Mouse (Mus musculus) heart, adult 2 months (tissue): ENCODE measurements around the gene 9330161L09Rik. TPM values are rescaled to one million over a fixed set of nuclear protein-coding genes. Genes with fewer than 3 reads are reported as not detected.

Experiments
- DNase-seq, 2 experiments: peaks; one replicate each; pipeline ENCODE4 v3.0.0; 2021
- H3K27ac ChIP-seq: fragments of 200-600 bp; 2 replicates; pipeline ENCODE4 v1.8.1; 2022
- H3K27me3 ChIP-seq: fragments of 200-500 bp; 2 replicates; pipeline ENCODE4 v1.6.1; 2012; ENCODE audit warnings: mild to moderate bottlenecking, low read length, inconsistent platforms, mixed read lengths; ENCODE audit not compliant: control insufficient read depth, insufficient read depth
- H3K36me3 ChIP-seq: fragments of 200-500 bp; 2 replicates; pipeline ENCODE4 v1.6.1; 2012; ENCODE audit warnings: low read length, inconsistent platforms; ENCODE audit not compliant: control insufficient read depth, insufficient read depth
- H3K4me1 ChIP-seq: fragments of 200-500 bp; 2 replicates; pipeline ENCODE4 v1.6.1; 2011; ENCODE audit warnings: low read length; ENCODE audit not compliant: control insufficient read depth, insufficient read depth
- H3K4me3 ChIP-seq: fragments of 200-600 bp; 2 replicates; pipeline ENCODE4 v1.8.1; 2022
- H3K79me2 ChIP-seq: fragments of 200-500 bp; replicated peaks from 2 replicates; pipeline ENCODE4 v1.6.1; 2012; ENCODE audit warnings: mild to moderate bottlenecking, inconsistent platforms, low read length, moderate library complexity, mixed read lengths; ENCODE audit not compliant: control insufficient read depth, insufficient read depth
- H3K9ac ChIP-seq: fragments of 200-500 bp; 2 replicates; pipeline ENCODE4 v1.6.1; 2012; ENCODE audit warnings: low read depth, mild to moderate bottlenecking, control low read depth, inconsistent platforms, low read length, mixed read lengths
- CTCF ChIP-seq: fragments of 200-600 bp; IDR thresholded peaks from 2 replicates; pipeline ENCODE4 v1.8.1; 2022; ENCODE audit warnings: antibody characterized with exemption, mild to moderate bottlenecking, moderate library complexity
- EP300 ChIP-seq: fragments of 200-500 bp; IDR thresholded peaks from 2 replicates; pipeline ENCODE4 v1.6.1; 2011; ENCODE audit warnings: low read depth, low read length, control low read depth; ENCODE audit not compliant: insufficient read depth
- POLR2A ChIP-seq: fragments of 200-500 bp; IDR thresholded peaks from 2 replicates; pipeline ENCODE4 v1.6.1; 2011; ENCODE audit warnings: mild to moderate bottlenecking, low read depth, low read length, control low read depth; ENCODE audit not compliant: insufficient read depth
- WGBS: fragments of 180-500 bp; shearing (Covaris S2); methylation state at CpG from one replicate; pipeline ENCODE4 v1.1.7; 2018; 5-methylcytosine and 5-hydroxymethylcytosine counted together
- intact Hi-C: fragments of 180-260 bp; cut with DNase I; formaldehyde crosslinking; loops from one replicate; pipeline ENCODE4 v1.15.1; 2025
- polyA plus RNA-seq: library from polyadenylated mRNA; depleted of rRNA; stranded (reverse); fragments of >200 nt; gene quantifications from 2 replicates; pipeline ENCODE4 v1.2.3, GENCODE M21; 2012
- total RNA-seq, 2 experiments: library from RNA; stranded (reverse); gene quantifications; 2 replicates each; pipeline ENCODE4 v1.2.3; 2021

9330161L09Rik gene
- total and polyA plus RNA-seq, 3 experiments: 0.61 to 1.6 (median 1.4) TPM

DNA sequence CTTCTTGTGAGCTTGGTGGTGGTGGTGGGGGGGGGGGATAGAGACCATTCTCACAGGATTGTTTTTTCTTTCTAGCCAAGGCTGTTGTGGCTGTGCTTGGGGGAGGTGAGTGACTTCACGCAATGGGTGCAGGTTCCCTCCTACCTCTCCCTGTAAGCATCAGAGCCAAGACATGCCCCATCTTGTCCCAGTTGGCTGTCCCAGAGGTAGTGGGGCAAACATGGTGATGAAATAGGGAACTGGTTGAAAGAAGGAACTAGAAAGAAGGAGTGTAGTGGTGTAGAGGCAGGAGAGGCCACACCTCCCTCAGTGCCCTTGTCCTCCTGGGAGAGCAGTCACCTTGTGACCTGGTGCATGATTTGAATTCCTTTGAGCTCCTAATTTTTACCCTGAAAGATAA is 30.0 kb upstream of the 9330161L09Rik start:
- intact Hi-C loops: no loop called here
- 89% methylated on average over 1 of the region's 1 CpGs for WGBS
- H3K4me3 ChIP-seq: no peak overlapping the region
- H3K27me3 ChIP-seq: no peaks in the 10 kb centered on the region
- H3K79me2 ChIP-seq: no peaks in the 10 kb centered on the region
- peaks cover 7% of the 10 kb centered on the region for H3K4me1 ChIP-seq
- H3K9ac ChIP-seq: no peak overlapping the region; the same call in 1 of the 2 replicates
- DNase-seq: peak in 1 of 2 experiments; percentile 13
- peaks cover 5% of the 10 kb centered on the region for H3K36me3 ChIP-seq
- no peak overlapping the region for H3K27ac ChIP-seq
- TF ChIP-seq POLR2A (no peak), CTCF (no peak), EP300 (no peak)

- DNase-seq: no peak
- Histone ChIP-seq H3K4me3 (peak overlapping the region; percentile 65), H3K4me1 (peaks cover 7% of the 10 kb centered on the region), H3K79me2 (no peaks in the 10 kb centered on the region), H3K9ac (peak overlapping the region; percentile 62), H3K36me3 (peaks cover 5% of the 10 kb centered on the region), H3K27me3 (no peaks in the 10 kb centered on the region), H3K27ac (peak overlapping the region; percentile 98)
- intact Hi-C loops: loop anchor here (5.0 kb wide), 1 partner anchor 97 kb away; the partner anchor contains the start of gene Ppp4r4
- TF ChIP-seq EP300 (no peak), CTCF (no peak), POLR2A (no peak)
Measured at GRCm38 (mm10) chr12:103434861-103435260, 27.2 kb upstream of the 9330161L09Rik start.

GRCm38 (mm10) chr12:103433986-103434731 is 26.5 kb upstream of the 9330161L09Rik start, which contains the start of gene Ifi27:
Ifi27 (plus strand) TSS chr12:103434211.
- H3K9ac ChIP-seq: peak within 1 kb of the TSS; percentile 62
- H3K79me2 ChIP-seq: no peaks in the 10 kb centered on the region
- H3K4me1 ChIP-seq: peaks cover 7% of the 10 kb centered on the region
- intact Hi-C loops: loop anchor here (5.0 kb wide), 1 partner anchor 98 kb away; the partner anchor contains the start of gene Ppp4r4
- 34% methylated on average over 8 of the region's 8 CpGs for WGBS
- no peaks in the 10 kb centered on the region for H3K27me3 ChIP-seq
- H3K4me3 ChIP-seq: peak within 1 kb of the TSS; percentile 65
- TF ChIP-seq POLR2A (peak; percentile 92), CTCF (no peak), EP300 (peak; percentile 79)
- peak within 1 kb of the TSS; percentile 98 for H3K27ac ChIP-seq
- H3K36me3 ChIP-seq: peaks cover 5% of the 10 kb centered on the region
- DNase-seq: peak; percentile 75 to 88

DNA sequence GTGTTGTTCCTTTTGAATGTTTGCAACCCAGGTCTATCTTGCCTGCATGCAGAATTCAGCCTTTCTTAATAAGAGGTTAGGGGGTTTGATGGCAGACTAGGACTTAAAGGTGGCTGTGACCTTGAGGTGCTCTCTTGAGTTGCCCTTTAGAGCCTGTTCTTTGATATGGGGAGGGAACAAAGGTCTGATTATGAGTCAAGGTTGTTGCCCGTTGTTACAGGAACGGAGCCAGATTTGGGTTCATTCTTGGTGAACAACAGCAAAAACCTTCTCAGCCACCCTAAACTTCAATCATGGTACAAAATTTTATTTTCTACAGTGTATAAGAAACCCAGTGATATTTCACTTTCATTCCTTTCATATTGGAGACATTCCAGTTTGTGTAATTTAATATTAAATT is 25.8 kb upstream of the 9330161L09Rik start:
- WGBS: 41% methylated on average over 2 of the region's 2 CpGs
- no peak overlapping the region for H3K9ac ChIP-seq
- no peaks in the 10 kb centered on the region for H3K79me2 ChIP-seq
- peaks cover 5% of the 10 kb centered on the region for H3K36me3 ChIP-seq
- H3K4me3 ChIP-seq: no peak overlapping the region
- H3K27me3 ChIP-seq: no peaks in the 10 kb centered on the region
- TF ChIP-seq POLR2A (no peak), EP300 (no peak), CTCF (no peak)
- intact Hi-C loops: loop anchor here (5.0 kb wide), 1 partner anchor 99 kb away; the partner anchor contains the start of gene Ppp4r4
- peak in 1 of 2 experiments; percentile 20 for DNase-seq
- H3K27ac ChIP-seq: peak overlapping the region; percentile 73
- H3K4me1 ChIP-seq: peaks cover 7% of the 10 kb centered on the region

GRCm38 (mm10) chr12:103426710-103427109 is 19.1 kb upstream of the 9330161L09Rik start:
- Histone ChIP-seq H3K4me1 (peaks cover 15% of the 10 kb centered on the region), H3K79me2 (peaks cover 9% of the 10 kb centered on the region), H3K4me3 (no peak overlapping the region), H3K27ac (no peak overlapping the region), H3K27me3 (no peaks in the 10 kb centered on the region), H3K36me3 (peaks cover 24% of the 10 kb centered on the region), H3K9ac (no peak overlapping the region)
- 89% methylated on average over 7 of the region's 7 CpGs for WGBS
- TF ChIP-seq POLR2A (no peak), CTCF (peak; percentile 18; the same call in 1 of the 2 replicates), EP300 (no peak)
- intact Hi-C loops: loop anchor here (1.0 to 5.0 kb wide), 2 partner anchors 39 to 66 kb away; partner anchors contain the start of gene Otub2
- no peak for DNase-seq
